Mouse (Mus musculus) adrenal gland, postnatal 25 days (tissue): ENCODE measurements around the gene Timm10. TPM values are rescaled to one million over a fixed set of nuclear protein-coding genes. Genes with fewer than 3 reads are reported as not detected.
A peak's percentile ranks its signal among the peaks of the same experiment; 100 is the strongest.
"Not testable (repeated sequence)": the region's sequence is repeated elsewhere in the genome, so short reads cannot be mapped to it uniquely, and the experiment has no call there.

Experiments used
- DNase-seq: peaks from one replicate; pipeline ENCODE4 v3.0.0; 2021; ENCODE audit warnings: mixed read lengths
- long read RNA-seq: library from polyadenylated mRNA; stranded (forward); transcript quantifications from one replicate; pipeline ENCODE4 v2.0.0, GENCODE M21; 2021
- total RNA-seq: library from RNA; stranded (reverse); gene quantifications from 2 replicates; pipeline ENCODE4 v1.2.3, GENCODE M21; 2021

Timm10 gene
- 40.4 and 43.8 TPM in 2 replicates for total RNA-seq
- long read RNA-seq, transcript Timm10-201 (3 exons, 690 nt) = major isoform, 20 of 21 reads
- long read RNA-seq, partial matches to known transcripts = 0 of 21 reads
- long read RNA-seq, other reads (novel, unspliced or antisense) = 1 of 21 reads

GRCm38 (mm10) chr2:84826488-84827282 is at the start of gene Timm10:
Gene Timm10, plus strand, starts transcription at chr2:84826997.
- DNase-seq = peak; percentile 75

- no peak for DNase-seq
Observed at GRCm38 (mm10) chr2:84777706-84778105, 49.1 kb upstream of the Timm10 start.

GRCm38 (mm10) chr2:84779210-84779609 is 47.6 kb upstream of the Timm10 start:
- DNase-seq = no peak

- no peak for DNase-seq
Observed at GRCm38 (mm10) chr2:84783315-84783714, 43.5 kb upstream of the Timm10 start.

- no peak for DNase-seq
Observed at GRCm38 (mm10) chr2:84783840-84784566, 42.8 kb upstream of the Timm10 start.

- no peak for DNase-seq
Observed at GRCm38 (mm10) chr2:84788316-84788715, 38.5 kb upstream of the Timm10 start.

- DNase-seq = no peak
Observed at GRCm38 (mm10) chr2:84790418-84790817, 36.4 kb upstream of the Timm10 start.

- DNase-seq = no peak
Observed at GRCm38 (mm10) chr2:84792516-84792915, 34.3 kb upstream of the Timm10 start.

GRCm38 (mm10) chr2:84793154-84793553 is 33.6 kb upstream of the Timm10 start:
- no peak for DNase-seq

GRCm38 (mm10) chr2:84793871-84794270 is 32.9 kb upstream of the Timm10 start:
- no peak for DNase-seq

GRCm38 (mm10) chr2:84797833-84798492 is 28.8 kb upstream of the Timm10 start:
- DNase-seq = peak; percentile 69

GRCm38 (mm10) chr2:84798493-84798921 is 28.3 kb upstream of the Timm10 start, which contains the start of gene Ube2l6:
Gene Ube2l6, plus strand, starts transcription at chr2:84798828.
- DNase-seq = peak; percentile 71

- DNase-seq = peak; percentile 42
Observed at GRCm38 (mm10) chr2:84799041-84799561, 27.7 kb upstream of the Timm10 start.

- no peak for DNase-seq
Observed at GRCm38 (mm10) chr2:84800304-84800703, 26.5 kb upstream of the Timm10 start.

GRCm38 (mm10) chr2:84801223-84801622 is 25.6 kb upstream of the Timm10 start:
- not testable (repeated sequence) for DNase-seq

GRCm38 (mm10) chr2:84803963-84804362 is 22.8 kb upstream of the Timm10 start:
- DNase-seq = no peak

- no peak for DNase-seq
Observed at GRCm38 (mm10) chr2:84806546-84806945, 20.3 kb upstream of the Timm10 start.

- no peak for DNase-seq
Observed at GRCm38 (mm10) chr2:84809330-84809729, 17.5 kb upstream of the Timm10 start.

GRCm38 (mm10) chr2:84810526-84810885 is 16.3 kb upstream of the Timm10 start:
- DNase-seq = no peak

- DNase-seq = peak; percentile 76
Observed at GRCm38 (mm10) chr2:84810886-84811577, 15.8 kb upstream of the Timm10 start.

- DNase-seq = no peak
Observed at GRCm38 (mm10) chr2:84811880-84812279, 14.9 kb upstream of the Timm10 start.

GRCm38 (mm10) chr2:84812676-84813075 is 14.1 kb upstream of the Timm10 start:
- DNase-seq = no peak
